Mouse (Mus musculus): ENCODE results near the gene Nckap5.

- TF ChIP-seq GATA1 (IDR thresholded peaks at IDR 0.05; ENCODE audit: borderline replicate concordance, low read length) (no peak), FLI1 (IDR thresholded peaks at IDR 0.05; ENCODE audit: low read length) (no peak)
Measured at GRCm38 (mm10) chr1:126511835-126512445, 318.7 kb downstream of the Nckap5 start.

Measured in megakaryocyte, embryonic 14.5 days (primary cell).